Mouse (Mus musculus): ENCODE data around the gene Hemk1.

The Hemk1 gene

DNA sequence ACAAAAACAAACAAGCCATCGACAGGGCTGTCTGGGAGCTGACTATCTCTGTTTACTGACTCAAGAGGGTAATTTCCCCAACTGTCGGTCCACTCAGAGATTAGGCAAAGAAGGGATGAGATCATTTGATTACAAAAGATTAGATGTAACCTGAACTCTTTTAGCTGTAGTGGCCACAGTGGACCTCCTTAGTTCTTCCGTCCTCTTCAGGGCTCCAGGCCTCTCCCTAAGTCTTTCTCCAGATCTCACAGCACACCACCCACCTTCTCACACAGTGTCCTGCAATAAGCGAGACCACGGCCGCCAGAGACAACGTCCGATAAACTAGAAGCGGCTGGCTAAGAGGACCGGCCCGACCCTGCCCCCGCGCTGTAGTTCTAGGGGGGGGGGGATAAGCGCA lies 42.1 kb downstream of the Hemk1 start:
- in situ Hi-C loops (cut with MseI, MboI) = loop anchor here in 1 of 2 experiments (5.0 kb wide), 1 partner anchor 41 kb away; the partner anchor contains the start of gene Hemk1

DNA sequence AAGGTAGTCTGAATTCAATTTTAAA lies 42.3 kb downstream of the Hemk1 start, which contains the start of gene Cish:
Gene Cish (plus strand): TSS at position 11 of the 25 bp plus-strand sequence.
- in situ Hi-C loops (cut with MseI, MboI) = loop anchor here in 1 of 2 experiments (5.0 kb wide), 1 partner anchor 41 kb away; the partner anchor contains the start of gene Hemk1

DNA sequence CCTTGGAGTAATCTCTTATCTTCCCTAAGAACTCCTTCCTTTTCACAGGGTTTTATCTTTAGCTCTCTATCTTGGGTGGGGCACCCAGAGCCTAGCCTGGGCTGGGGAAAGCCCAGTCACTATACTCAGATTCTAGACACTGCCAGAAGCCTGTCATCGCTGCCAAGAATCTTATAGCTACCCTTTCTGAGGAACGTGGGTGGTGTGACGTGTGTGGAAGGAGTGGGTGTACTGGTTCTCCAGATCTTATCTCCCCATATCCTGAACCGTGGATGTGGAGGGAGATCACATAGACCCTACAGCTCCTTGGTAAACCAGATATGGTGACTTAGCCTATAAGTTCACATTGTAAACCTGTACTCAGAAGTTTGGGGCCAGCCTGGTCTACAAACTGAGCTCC lies 42.5 kb downstream of the Hemk1 start:
- in situ Hi-C loops (cut with MseI, MboI) = loop anchor here in 1 of 2 experiments (5.0 kb wide), 1 partner anchor 42 kb away; the partner anchor contains the start of gene Hemk1

DNA sequence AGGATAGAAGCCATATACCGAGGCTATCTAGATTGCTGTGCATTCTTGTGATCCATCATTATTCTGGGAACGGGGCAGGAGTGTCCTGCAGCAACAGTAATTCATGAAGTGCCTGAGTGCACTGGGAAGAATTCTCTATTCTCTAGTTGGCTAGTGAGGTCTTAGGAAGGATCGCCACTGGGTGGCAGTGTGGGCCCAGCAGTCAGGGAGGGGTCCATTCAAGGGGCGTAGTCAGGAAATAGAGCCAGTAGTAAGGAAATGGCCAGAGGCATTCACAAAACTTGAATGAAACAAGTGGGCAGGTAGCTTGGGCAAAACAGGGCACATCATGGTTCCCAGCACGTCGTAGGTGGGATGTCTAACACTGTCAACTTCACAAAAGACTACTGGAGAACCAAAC lies 43.9 kb downstream of the Hemk1 start:
- in situ Hi-C loops (cut with MseI, MboI) = loop anchor here (5.0 kb wide), 2 partner anchors 43 to 47 kb away; partner anchors contain the start of gene Hemk1 (in 1 of the 2)

DNA sequence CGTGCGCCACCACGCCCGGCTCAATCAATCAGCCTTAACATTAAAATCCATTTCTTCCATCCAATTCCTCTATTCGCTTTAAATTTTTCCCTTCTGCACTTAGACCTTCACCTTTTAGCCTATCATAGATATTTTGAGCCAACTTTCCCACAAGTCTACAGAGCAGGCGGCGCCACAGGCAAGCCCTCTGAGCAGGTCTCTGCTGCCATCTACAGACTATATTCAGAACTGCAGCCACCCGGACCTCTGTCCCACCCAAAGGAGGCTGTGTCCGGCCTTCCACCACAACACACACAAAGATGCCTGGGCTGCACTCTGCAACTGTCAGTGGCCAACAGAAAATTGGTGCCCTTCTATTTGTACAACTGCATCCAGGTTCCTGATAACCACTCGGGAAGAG lies 47.3 kb downstream of the Hemk1 start:
- in situ Hi-C loops (cut with MseI, MboI) = loop anchor here (5.0 kb wide), 2 partner anchors 44 to 46 kb away; partner anchors contain the start of gene Hemk1 (in 1 of the 2)

DNA sequence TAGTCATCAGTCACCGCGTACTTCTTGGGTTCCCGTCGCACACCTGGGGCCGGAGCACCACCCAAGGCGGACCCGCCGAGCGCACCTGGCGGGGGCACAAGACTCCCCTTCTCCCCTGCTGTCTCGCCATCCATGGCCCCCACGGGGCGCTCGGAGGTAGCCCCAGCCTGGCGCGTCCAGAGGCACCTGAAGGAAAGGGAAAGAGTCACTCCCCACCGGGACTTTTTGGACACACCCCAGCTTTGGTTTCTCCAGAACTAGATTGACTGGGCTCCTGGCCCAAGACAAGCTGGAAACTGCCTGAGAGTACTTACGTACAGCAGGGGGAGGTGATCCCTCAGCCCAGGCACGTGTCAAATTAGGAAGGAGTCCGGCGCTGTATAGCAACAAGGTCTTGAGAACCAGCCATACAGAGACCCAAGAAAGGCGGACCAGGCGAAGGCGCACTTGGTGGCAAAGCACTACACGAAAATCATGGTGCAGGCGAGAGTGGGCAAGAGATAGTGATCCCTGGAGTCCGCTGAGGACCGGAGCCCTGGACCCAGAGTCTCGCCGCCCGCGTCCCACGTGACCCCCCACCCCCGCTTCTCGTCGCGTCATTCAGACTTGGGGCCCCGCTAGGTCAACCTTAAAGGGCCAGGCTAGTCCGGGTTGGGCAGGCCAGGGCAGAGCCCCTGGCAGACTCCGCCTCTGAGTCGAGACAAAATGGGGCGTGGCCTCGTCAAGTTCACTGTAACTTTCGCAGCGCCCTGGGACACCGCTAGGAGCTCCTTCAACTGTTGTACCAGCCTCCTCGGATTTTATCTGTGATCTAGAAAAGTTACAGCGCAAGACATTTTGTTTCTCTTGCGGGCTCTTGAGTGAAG lies 48.7 kb downstream of the Hemk1 start, which contains the start of gene Mapkapk3:
Gene Mapkapk3 (minus strand): TSS at position 667 of the 866 bp plus-strand sequence.
- in situ Hi-C loops (cut with MseI, MboI) = loop anchor here (5.0 kb wide), 2 partner anchors 42 to 48 kb away; partner anchors contain the start of gene Hemk1 (in 1 of the 2)

DNA sequence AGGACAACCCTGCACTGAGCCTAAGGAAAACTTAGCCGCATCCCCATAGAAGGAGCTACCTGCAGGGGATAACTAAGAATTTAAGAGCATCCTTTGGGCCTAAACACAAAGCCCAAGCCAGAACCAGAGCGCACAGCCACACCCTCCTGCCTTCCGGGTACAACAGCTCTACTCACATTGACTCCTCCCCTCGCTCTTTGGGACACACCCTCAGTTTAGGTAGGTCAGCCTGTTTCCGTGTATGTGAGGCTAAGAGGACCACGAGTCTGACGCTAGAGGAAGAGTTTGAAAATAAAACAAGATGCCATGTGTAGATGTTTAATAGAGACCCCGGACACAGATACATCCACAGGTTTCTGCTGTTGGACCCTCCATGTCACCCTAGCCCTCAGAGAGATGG lies 49.4 kb downstream of the Hemk1 start:
- in situ Hi-C loops (cut with MseI, MboI) = no loop called here

DNA sequence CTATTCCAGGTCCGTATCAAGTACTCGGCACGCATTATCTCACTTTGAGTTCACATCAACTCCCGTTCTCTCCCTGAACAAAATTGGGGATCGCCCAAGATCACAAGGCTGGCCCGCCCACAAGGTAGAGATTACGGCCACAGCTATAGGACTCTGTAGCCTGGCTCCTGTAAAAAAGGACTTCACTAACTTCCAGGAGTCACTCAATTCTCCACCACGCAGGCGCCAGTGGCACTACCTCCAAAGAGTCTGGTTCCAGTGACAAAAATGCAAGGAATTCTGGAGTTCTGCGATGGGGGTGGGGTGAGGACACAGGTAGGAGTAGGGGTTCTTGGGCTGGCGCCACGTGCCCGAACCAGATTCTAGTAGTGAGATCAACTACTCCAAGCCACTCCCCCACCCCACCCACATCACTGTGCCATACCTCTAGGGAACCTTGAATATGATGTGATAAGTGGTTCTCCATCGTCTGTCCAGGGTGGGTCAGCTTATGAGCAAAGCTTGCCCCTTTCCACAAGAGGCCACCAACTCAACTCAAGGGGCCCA lies 50.0 kb downstream of the Hemk1 start:
- in situ Hi-C loops (cut with MseI, MboI) = no loop called here

DNA sequence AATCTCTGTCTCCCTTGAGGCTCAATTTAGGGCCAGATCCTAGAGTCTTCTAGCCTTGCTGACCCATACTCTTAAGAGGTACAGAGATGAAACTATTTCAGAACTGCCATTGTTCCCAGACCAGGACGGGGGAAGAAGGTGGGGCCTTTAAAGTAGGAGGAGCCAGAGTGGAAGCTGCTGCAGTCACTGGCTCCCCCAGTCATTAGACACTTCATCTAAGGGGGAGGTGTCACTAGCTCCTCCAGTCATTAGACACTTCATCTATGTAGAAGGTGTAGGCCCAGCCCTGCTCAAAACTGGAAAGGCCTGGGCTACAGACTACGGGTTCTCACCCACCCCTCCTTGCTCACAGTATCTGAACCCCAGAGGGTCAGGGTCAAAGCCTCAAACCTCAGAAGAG lies 50.9 kb downstream of the Hemk1 start:
- in situ Hi-C loops (cut with MseI, MboI) = no loop called here

DNA sequence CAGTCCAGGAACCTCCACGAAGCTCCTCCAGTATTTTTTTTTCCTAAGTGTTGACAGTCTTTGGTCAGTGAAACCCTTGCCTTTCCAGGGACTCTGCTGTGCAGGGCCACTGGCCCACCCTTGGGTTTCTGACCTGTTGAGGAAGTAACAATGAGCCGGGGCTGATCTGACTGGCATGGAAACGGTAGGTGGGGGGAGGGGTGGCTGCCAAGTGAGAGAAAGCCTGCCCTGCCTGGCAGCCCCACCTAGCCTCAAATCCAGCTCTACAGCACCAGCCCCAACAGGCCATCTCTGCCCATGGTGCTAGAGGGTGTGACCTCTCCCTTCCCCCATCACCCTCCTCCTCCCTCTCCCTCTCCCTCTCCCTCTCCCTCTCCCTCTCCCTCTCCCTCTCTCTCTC lies 53.1 kb downstream of the Hemk1 start:
- in situ Hi-C loops (cut with MseI, MboI) = no loop called here

DNA sequence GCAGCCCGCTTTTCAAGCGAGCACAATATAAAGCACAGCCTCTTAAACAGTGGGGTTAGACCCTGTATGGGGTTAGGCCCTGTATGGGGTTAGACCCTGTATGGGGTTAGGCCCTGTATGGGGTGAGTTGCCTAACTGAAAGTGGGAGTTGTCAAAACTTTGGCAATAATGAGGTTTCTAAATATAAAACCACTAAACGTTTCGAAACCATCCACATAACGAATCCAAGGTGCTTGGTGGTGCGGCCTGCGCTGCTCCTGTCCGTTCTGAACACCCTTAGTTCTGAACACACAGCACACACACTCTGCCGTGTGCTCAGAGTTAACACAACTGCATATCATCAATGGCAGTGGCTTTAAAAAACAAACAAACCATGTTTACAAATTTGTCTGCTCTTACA lies 55.2 kb downstream of the Hemk1 start:
- in situ Hi-C loops (cut with MseI, MboI) = no loop called here

DNA sequence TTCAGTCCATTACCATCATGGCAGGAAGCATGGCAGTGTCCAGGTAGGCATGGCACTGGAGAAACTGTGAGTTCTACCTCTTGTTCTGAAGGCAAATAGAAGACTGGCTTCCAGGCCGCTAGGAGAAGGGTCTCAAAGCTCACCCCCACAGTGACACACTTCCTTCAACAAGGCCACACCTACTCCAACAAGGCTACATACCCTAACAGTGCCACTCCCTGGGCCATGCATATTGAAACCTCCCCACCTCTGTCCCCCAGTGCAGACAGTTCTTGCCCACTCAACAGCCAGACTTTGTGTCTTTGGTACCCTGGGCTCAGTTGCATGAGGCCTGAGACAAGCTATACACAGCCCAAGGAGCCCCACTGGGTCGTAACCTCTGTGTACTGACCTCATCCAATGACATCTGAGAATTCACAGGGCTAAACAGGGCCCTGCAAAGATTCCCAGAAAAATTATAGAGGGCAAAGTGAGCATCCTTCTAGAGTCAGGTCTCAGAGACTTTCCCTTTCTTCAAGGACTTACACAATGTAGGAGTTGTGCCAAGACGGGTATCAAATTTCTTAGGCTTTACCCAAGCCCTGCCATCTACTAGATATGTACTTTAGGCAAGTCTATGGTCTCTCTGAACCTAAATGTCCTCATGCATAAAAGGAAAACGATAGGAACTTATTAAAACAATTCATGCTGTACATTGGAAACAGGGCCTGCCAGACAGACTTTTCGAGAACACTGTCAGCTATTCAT lies 56.7 kb downstream of the Hemk1 start:
- in situ Hi-C loops (cut with MseI, MboI) = no loop called here

DNA sequence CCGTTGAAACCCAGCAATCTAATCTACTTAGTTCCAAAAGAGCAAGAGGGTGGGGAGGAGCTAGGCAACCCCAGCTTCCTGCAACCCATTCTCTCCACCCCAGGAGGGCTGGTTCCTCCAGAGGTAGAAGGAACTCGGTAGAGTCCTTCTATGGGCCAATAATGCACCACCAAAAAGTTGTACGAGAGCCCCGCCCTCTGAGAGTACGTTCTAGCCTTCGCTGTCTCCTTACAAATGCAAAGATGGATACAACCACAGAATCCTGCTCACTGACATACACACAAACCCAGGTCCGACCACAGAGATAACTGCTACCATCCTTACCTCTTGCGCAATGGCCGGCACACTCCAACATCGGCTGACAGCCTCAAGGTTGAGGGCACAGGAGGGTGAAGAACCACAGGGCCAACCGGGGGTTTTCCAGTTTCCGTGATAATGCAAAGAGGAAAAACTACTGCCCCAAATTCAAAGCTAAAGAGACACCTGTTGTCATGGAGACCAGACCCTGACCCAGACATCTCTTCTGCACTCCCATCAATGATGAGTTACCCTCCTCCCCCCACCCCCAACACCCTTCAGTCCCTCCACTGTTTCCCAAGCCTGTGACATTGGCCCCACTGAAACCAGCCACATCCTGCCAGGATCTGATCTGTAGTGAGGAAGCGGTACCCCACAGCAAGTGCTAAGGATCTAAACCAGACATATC lies 57.7 kb downstream of the Hemk1 start:
- in situ Hi-C loops (cut with MseI, MboI) = no loop called here

DNA sequence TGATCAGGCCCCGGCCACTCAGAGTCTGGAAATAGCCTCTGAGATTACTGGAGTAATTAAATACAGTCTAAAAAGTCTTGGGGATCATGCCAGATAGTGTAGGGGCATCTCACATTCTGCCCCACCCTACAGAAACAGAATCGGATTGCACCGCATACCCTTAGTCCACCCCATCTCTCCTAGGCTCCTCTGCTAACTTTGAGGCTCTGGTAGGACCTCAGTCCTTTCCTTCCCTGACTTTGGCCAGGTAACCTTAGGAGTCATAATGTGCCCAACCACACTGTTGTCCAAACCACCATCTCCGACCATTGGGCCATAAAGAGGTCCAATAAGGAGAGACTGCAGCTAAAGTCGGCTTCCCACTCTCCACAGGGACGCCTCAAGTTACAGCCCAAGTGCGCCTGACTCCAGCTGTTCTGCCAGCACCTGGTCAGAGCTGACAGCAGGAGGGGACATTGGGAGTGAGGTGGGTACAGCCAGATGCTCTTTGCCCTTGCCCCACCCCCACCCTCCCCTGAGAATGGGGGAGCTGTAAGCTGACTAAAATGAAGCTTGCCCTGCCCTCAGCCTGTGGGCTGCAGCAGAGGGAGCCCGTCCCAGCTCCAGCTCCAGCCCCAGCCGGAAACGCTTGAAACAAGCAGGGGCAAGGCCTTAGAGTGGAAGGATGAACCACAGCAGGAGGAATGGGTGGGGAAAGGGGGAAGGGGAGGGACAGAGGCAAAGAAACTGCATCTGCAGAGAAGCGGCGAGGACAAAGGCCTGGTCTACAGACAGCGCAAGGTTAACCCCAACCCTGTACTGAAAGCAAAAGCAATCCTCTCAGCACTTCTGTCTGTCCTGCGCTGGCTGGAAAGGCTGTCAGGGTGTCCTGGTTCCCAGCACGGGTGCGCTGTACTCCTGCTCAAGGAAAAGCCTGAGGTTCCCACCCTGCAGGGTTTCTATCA lies 58.5 kb downstream of the Hemk1 start:
- in situ Hi-C loops (cut with MseI, MboI) = no loop called here

DNA sequence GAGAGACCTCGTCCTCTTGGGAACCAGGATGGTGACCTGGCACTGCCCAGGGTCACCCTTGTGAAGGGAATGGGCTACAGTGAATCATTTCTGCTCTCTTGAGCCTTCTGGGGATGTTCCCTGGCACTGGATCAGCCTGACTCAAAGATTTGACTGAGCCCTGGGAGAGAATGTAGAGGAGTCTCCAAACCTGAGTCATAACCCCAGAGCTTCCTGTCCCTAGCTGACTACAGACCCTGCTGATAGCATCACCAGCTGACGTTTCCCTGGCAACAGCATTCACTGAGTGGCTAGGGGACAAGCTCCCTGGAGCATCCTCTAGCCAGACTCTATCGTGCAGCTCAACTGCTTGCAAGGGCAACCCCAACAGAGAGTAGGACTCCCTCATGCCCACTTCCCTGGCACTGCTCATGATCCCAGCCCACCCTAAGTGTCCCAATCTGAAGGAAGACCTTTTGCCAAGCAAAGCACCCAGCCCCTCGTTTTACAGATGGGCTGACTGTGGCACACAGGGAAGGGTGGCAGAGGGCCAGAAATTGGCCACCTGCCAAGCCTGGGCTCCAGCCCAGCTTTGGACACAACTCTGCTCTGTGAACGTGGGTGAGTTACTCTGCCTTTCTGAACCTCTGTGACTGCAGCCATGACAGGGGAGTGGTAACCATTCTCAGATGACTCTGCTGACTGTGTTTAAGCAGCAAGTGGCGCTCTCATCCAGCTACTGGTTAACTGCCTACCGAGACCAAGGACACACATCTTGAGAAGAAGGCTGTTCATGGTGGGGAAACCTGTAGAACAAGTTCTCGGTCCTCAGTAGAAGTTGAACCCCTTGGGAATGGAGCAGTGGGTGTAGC lies 59.4 kb downstream of the Hemk1 start:
- in situ Hi-C loops (cut with MseI, MboI) = no loop called here

DNA sequence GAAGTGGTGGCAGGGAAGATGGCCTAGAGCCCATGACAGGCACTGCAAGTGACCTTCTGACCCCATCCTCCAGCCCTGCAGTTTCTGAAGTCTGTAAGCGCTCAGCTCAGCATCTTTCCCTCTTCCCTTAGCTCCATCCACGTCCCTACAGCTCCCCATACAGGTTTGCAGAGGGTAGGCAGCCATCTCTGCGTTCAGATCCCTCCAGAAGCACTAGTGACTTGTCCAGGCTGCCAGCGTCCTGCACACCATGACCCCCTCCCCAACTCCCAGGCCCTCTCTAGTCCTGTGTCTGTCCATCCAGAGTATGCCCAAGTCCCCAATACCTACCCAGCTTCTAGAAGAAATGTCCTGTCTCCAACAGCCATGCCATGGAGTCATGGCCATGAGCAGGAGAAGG lies 60.0 kb downstream of the Hemk1 start:
- in situ Hi-C loops (cut with MseI, MboI) = no loop called here

DNA sequence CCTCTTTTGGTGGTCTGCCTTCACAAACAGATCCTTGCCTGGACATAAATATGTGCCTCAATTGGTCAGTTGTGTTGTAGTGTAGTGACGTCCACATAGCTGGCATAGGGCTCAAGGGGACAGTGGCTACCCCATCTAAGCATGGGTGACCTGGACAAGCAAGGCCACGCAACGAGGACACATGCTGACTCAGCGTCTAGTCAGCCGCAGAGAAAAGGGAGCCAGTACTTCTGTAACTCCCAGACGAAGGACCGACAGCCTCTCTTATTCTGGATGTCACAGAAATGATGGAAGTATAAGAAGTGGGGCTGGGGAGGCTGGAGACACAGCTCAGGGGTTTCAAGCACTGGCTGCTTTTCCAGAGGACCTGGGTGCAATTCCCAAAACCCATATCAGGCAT lies 60.5 kb downstream of the Hemk1 start:
- in situ Hi-C loops (cut with MseI, MboI) = no loop called here
